Mouse (Mus musculus): ENCODE results near the gene Neu1.

DNA sequence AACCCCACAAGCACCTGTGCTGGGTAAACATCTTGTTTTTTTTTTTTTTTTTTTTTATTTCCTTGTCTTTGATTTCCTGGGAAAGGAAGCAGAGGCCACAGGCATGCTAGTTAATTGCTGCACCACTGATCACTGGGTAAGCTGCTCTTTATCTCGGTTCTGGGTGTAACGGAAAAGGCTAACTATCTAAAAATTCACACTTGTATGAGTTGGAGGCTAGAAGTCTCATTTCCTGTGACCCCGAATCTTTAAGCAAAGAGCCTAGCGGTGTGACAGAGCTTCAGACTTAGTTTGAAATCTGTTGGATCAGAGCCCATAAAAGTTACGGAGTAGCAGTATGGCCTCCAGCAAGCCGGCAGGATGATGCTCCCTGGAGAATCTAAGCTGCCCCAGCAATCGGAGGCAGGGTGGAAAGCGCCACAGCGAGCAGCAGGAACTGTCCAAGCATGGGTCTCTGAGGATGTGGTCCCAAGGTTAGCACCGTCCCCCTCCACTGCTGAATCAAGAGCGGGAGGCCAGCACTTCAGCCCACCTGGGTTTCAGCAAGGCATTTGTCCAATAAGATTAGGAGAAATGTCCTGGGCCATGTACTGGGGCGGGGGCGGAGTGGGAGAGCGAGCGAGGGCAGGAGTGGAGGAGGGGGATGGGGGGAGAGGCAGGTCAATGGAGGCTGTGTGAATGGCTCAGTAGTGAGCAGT, 10.4 kb downstream of the Neu1 start:
- no peak for TF ChIP-seq CTCF (IDR thresholded peaks at IDR 0.05; ENCODE audit: control insufficient read depth, insufficient read depth, insufficient replicate concordance, low read depth, low read length)
- no peak for TF ChIP-seq POLR2A (IDR thresholded peaks at IDR 0.05; ENCODE audit: control insufficient read depth, low read depth, low read length)

Data from testis, adult 2 months (tissue).